Mouse (Mus musculus) gastrocnemius, adult 2 months (tissue): ENCODE measurements around the gene Ppfia4. TPM values are rescaled to one million over a fixed set of nuclear protein-coding genes. Genes with fewer than 3 reads are reported as not detected.
A peak's percentile ranks its signal among the peaks of the same experiment; 100 is the strongest.

Experiments
- DNase-seq: peaks from one replicate; pipeline ENCODE4 v3.0.0; 2022
- H3K27ac ChIP-seq: fragments of 200-600 bp; 2 replicates; pipeline ENCODE4 v1.8.1; 2022; ENCODE audit warnings: mild to moderate bottlenecking
- H3K4me3 ChIP-seq: fragments of 200-600 bp; 2 replicates; pipeline ENCODE4 v1.8.1; 2022; ENCODE audit warnings: mild to moderate bottlenecking, moderate library complexity
- CTCF ChIP-seq: fragments of 200-600 bp; IDR thresholded peaks from 2 replicates; pipeline ENCODE4 v1.8.1; 2022; ENCODE audit warnings: antibody characterized with exemption, mild to moderate bottlenecking, moderate library complexity
- intact Hi-C: fragments of 180-260 bp; cut with DNase I; formaldehyde crosslinking; loops from one replicate; pipeline ENCODE4 v1.15.1; 2025
- total RNA-seq, 2 experiments: library from RNA; stranded (reverse); gene quantifications; 2 replicates each; pipeline ENCODE4 v1.2.3; 2021

Ppfia4 gene
- total RNA-seq, 2 experiments from 2014 or later: 0.42 to 0.46 TPM

- no peak overlapping the region for H3K27ac ChIP-seq
- no peak for TF ChIP-seq CTCF
- no peak overlapping the region for H3K4me3 ChIP-seq
- intact Hi-C loops: no loop called here
- DNase-seq: no peak
These were observed 15.1 kb upstream of the Ppfia4 start for GRCm38 (mm10) chr1:134347791-134348190.

GRCm38 (mm10) chr1:134345075-134345474, 12.3 kb upstream of the Ppfia4 start:
- Histone ChIP-seq H3K27ac (no peak overlapping the region), H3K4me3 (no peak overlapping the region)
- intact Hi-C loops: no loop called here
- no peak for DNase-seq
- no peak for TF ChIP-seq CTCF

GRCm38 (mm10) chr1:134344005-134344950, 11.6 kb upstream of the Ppfia4 start:
- Histone ChIP-seq H3K4me3 (peak overlapping the region; percentile 24), H3K27ac (no peak overlapping the region)
- DNase-seq: peak; percentile 69
- intact Hi-C loops: no loop called here
- no peak for TF ChIP-seq CTCF

DNA sequence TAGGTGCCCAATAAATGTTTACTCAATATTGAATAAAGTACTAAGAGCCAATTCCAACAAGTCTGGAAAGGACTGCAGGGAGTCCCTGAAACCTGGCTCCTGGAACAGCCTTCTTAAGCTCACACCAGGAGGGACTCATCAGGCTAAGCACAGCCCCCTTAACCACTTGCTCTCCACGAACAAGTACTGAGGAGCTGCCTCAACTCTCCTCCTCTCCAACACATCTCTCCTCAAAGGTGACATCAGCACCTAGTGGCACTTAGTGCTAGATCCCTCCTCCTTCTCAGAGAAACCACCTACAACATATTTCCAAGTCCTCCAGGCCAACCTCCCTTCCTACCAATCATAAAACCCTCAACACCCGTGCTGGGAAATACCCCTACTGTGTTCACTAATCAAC, 10.8 kb upstream of the Ppfia4 start:
- no peak for DNase-seq
- intact Hi-C loops: no loop called here
- no peak for TF ChIP-seq CTCF
- Histone ChIP-seq H3K4me3 (no peak overlapping the region), H3K27ac (no peak overlapping the region)

DNA sequence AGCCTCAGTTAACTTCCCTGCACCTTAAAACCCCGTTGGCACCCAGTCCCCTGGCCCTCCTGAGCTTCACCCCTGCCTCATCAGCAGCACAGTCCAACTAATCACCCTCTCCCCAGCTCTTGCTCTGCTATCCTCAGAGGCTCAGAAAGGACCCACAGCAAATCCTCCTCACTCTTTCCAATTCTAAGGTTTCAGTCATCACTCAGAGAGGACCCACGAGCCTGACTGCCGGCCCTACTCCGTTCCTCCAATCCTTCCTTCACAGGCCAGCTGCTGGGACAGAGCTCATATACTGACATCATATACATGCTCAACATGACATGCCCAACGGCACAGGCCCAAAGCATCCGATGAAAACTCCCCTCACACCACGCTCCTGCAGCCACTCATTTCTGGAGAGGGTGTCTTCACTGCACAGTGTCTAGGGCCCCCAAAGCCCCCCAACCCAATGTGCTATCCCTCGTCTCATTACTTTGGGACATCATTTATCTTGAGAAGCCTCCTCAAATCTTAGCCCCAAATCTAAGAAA, 10.1 kb upstream of the Ppfia4 start:
- intact Hi-C loops: no loop called here
- no peak for DNase-seq
- H3K4me3 ChIP-seq: no peak overlapping the region
- H3K27ac ChIP-seq: peak overlapping the region; percentile 83
- no peak for TF ChIP-seq CTCF

DNA sequence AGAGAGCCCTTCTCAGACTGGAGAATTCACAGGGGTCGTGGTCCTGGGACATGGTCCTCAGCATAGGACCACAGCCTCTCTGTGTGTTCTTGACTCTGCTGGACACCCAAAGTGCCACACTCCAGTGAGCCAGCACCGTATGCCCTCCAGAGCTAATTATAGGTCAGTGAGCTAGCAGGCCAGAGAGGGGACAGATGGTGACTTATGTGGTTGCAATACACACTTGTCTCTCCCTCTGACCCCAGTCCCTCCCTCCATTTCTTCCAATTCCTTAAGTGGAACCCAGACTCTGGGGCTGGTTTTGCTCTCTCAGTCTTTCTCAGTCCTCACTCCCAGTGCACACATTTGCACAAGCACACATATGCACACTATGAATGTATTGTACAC, 9.5 kb upstream of the Ppfia4 start:
- H3K27ac ChIP-seq: peak overlapping the region; percentile 83
- intact Hi-C loops: no loop called here
- TF ChIP-seq CTCF: no peak
- DNase-seq: peak; percentile 69
- no peak overlapping the region for H3K4me3 ChIP-seq

DNA sequence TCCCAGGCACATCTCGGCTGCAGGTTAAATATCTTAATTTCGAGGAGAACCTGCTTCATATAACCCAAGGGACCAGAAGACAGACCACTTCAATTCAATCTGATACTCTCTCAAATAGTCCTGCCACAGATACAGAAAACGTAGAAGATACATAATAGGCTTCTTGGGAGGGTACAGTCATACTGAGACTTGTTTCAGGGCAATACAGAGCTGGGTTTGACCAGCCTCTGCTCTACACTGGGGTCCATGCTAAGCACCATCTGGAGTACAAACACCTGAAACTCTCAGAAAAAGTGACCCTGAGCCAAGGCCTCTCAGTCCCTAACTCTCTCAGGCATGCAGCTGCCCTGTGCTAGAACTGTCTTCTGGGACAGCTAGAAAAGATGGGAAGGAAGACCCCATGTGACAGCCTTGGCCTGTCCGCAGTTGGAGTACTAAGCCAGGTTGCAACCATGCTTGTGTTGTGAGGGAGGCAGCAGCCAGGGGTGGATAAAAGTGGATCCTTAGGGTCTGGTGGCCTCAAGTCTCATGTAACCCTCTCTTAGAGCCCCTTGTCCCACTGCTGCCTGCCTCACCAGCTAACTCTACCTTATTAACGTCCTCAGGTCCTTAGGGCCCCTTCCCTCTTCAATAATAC, 9.0 kb upstream of the Ppfia4 start:
- intact Hi-C loops: no loop called here
- peak overlapping the region; percentile 83 for H3K27ac ChIP-seq
- TF ChIP-seq CTCF: no peak
- H3K4me3 ChIP-seq: no peak overlapping the region
- DNase-seq: no peak

DNA sequence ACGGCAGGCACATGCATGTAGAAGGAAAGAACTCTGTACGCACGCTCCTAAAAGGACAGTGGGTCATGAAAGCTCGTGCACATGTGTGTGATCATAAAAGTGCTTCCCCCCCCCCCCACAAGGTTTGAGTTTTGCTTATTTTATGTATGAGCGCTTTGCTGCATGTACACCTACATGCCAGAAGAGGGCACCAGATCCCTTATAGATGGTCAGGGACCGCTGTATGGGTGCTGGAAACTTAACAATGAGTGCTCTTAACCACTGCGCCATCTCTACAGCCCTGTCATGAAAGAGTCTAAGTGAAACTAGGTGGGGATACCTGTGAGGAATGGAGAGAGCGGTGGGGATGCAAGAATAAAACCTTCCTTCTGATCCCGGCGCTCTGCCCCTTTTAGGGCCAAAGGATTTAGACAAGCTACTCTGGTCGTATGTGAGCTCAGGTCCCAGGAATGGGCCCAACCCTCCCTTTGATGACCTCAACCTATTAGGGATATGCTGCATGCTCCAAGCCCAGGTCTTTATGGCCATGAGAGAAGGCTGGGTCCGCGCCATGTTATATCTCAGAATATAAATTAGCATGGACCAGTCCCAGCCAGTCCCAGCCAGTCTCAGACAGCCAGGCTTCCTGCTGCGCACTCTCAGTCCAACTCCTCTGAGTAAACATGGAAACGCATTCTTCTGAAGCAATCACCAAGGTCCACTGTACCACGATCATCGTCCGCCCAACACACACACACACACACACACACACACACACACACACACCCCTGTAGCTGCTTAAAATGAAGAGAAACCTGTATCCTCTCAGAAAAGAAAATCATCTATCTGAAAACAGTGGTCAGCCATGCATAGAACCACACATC, 7.3 kb upstream of the Ppfia4 start:
- DNase-seq: no peak
- peak; percentile 11; the same call in 1 of the 2 replicates for TF ChIP-seq CTCF
- intact Hi-C loops: no loop called here
- no peak overlapping the region for H3K4me3 ChIP-seq
- no peak overlapping the region for H3K27ac ChIP-seq

DNA sequence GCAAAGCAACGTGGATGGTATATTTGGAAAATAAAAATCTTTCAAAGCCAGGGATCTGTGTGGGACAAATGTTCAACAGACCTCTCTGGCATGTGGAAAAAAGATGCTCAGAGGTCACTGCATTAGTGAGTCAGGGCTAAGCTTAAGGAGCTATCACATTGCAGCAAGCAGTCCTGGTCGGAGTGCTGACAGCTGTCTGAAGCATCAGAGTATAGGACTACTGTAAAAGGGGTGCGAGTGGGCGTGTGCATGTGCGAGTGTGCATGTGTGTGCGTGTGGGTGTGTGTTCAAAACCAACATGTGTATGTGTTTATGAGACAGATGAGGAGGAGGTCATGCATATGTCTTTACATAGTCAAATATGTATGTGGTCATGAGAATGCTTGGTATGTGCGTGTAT, 6.4 kb upstream of the Ppfia4 start:
- DNase-seq: no peak
- Histone ChIP-seq H3K27ac (no peak overlapping the region), H3K4me3 (no peak overlapping the region)
- TF ChIP-seq CTCF: no peak
- intact Hi-C loops: no loop called here

GRCm38 (mm10) chr1:134336958-134337710, 4.4 kb upstream of the Ppfia4 start:
- no peak for DNase-seq
- H3K4me3 ChIP-seq: no peak overlapping the region
- intact Hi-C loops: no loop called here

GRCm38 (mm10) chr1:134335924-134336810, 3.4 kb upstream of the Ppfia4 start:
- no peak for TF ChIP-seq CTCF
- no peak for DNase-seq
- Histone ChIP-seq H3K4me3 (no peak overlapping the region), H3K27ac (no peak overlapping the region)
- intact Hi-C loops: no loop called here

More at GRCm38 (mm10) chr1:134336958-134337710, 4.4 kb upstream of the Ppfia4 start:
- no peak for TF ChIP-seq CTCF
- no peak overlapping the region for H3K27ac ChIP-seq
